Mouse (Mus musculus) gastrocnemius, adult 2 months (tissue): Measurements from ENCODE around the gene Slc9a5. TPM values are rescaled to one million over a fixed set of nuclear protein-coding genes. Genes with fewer than 3 reads are reported as not detected.

ENCODE experiments used
- DNase-seq: peaks from one replicate; pipeline ENCODE4 v3.0.0; 2022
- H3K27ac ChIP-seq: fragments of 200-600 bp; 2 replicates; pipeline ENCODE4 v1.8.1; 2022; ENCODE audit warnings: mild to moderate bottlenecking
- H3K4me3 ChIP-seq: fragments of 200-600 bp; 2 replicates; pipeline ENCODE4 v1.8.1; 2022; ENCODE audit warnings: mild to moderate bottlenecking, moderate library complexity
- CTCF ChIP-seq: fragments of 200-600 bp; IDR thresholded peaks from 2 replicates; pipeline ENCODE4 v1.8.1; 2022; ENCODE audit warnings: antibody characterized with exemption, mild to moderate bottlenecking, moderate library complexity
- intact Hi-C: fragments of 180-260 bp; cut with DNase I; formaldehyde crosslinking; loops from one replicate; pipeline ENCODE4 v1.15.1; 2025
- long read RNA-seq, 2 experiments: library from polyadenylated mRNA; stranded (forward); transcript quantifications; one replicate each; pipeline ENCODE4 v2.0.0; 2021
- total RNA-seq, 2 experiments: library from RNA; stranded (reverse); gene quantifications; 2 replicates each; pipeline ENCODE4 v1.2.3; 2021

The Slc9a5 gene
- total RNA-seq: under 1 TPM; 0.45 to 0.92 TPM
- long read RNA-seq, experiment 1: 0 reads
- long read RNA-seq, experiment 2: 0 reads

DNA sequence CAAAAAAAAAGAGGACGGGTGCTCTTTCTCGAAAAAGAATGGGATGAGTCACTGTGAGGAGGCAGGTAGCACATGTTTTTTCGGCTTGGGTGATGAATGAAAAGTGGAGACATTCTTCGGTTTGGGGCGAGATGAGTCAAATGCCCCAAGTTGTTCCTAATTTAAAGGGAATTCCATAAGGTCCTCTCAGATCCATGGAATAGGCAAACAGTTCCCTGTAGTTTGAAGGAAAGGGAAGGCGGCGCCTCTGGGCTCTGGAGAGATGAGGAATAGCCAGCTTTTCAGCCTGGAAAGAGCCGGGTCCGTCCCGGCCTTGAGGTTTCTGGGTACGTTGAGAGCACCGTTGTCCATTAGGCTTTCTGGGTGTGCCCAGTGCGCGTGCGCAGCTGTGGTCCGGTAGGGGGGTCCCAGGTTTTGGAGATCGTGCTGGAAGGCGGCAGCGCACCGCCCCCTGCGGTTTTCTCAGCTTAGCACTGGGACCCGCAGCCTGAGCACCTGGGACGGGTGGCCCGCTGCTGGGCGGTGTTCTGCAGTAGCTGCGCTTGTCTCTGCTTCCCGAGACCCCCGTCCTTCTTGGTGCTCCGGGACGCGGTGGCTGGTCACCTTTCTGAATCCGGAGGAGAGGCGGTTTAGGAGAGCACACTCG lies at the start of gene Slc9a5:
TSS of gene Slc9a5 (plus strand) at position 394 of the 646 bp plus-strand sequence.
- DNase-seq: peak; percentile 62
- peak; percentile 27; the same call in 1 of the 2 replicates for TF ChIP-seq CTCF
- intact Hi-C loops: no loop called here
- H3K4me3 ChIP-seq: peak within 1 kb of the TSS; percentile 88
- peak within 1 kb of the TSS; percentile 94 for H3K27ac ChIP-seq

DNA sequence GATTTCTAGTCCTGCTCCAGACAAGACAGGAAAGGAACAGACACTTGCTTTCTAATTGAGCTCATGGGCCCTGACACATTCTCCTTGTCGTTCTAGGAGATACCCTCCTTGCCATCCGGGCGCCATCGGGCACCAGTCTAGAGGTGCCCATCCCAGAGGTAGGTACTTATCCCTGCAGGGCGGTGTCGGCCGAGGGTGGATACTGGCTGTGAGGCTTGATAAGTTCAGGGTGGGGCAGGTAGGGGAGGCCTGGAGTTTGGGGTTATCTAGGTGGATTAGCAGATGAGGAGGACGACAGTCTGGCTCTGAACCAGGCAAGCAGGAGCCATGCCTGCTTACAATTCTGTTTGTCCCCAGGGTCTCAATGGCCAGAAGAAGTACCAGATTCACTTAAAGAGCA lies 48.7 kb upstream of the Slc9a5 start:
- Histone ChIP-seq H3K27ac (no peak overlapping the region), H3K4me3 (no peak overlapping the region)
- TF ChIP-seq CTCF: no peak
- intact Hi-C loops: loop anchor here (2.0 kb wide), 1 partner anchor 27 kb away; the partner anchor contains the start of genes Lrrc29 and Tmem208
- DNase-seq: peak; percentile 27

DNA sequence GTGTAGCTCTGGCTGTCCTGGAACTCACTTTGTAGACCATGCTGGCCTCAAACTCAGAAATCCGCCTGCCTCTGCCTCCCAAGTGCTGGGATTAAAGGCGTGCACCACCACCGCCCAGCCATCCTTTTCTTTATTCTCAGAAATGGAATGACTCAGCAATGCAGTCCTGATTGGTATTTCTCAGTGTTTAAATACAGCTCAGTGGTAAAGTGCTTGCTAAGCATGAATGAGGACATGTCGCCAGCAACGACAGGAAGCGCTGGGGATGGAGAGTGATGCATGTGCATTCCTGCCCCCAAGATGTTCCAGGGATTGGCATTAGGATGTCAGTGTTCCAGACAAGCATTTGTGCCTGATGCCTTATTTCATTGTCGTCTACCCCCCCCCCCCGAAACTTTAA lies 45.2 kb upstream of the Slc9a5 start:
- Histone ChIP-seq H3K27ac (no peak overlapping the region), H3K4me3 (no peak overlapping the region)
- DNase-seq: peak; percentile 11
- intact Hi-C loops: no loop called here
- TF ChIP-seq CTCF: no peak

DNA sequence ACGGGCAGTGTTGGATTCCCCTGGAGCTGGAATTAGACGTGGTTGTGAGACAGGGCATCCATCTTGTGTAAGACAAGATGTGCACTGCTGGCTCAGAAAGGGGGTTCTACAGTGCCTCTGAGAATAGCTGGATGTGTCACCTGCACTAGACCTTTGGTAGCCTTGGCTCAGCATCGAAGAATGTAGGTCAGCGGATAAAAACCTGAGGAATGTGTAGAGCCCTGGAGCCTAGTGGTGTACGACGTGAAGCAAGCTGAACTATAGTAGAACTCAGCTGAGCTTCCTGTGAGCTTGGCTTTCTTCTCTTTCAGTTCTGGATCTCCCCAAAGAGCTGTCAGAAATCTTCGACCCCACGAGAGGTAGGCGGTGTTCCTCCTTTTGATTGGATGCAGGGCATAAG lies 44.8 kb upstream of the Slc9a5 start:
- no peak overlapping the region for H3K4me3 ChIP-seq
- TF ChIP-seq CTCF: no peak
- H3K27ac ChIP-seq: peak overlapping the region; percentile 78
- intact Hi-C loops: no loop called here
- peak; percentile 23 for DNase-seq

DNA sequence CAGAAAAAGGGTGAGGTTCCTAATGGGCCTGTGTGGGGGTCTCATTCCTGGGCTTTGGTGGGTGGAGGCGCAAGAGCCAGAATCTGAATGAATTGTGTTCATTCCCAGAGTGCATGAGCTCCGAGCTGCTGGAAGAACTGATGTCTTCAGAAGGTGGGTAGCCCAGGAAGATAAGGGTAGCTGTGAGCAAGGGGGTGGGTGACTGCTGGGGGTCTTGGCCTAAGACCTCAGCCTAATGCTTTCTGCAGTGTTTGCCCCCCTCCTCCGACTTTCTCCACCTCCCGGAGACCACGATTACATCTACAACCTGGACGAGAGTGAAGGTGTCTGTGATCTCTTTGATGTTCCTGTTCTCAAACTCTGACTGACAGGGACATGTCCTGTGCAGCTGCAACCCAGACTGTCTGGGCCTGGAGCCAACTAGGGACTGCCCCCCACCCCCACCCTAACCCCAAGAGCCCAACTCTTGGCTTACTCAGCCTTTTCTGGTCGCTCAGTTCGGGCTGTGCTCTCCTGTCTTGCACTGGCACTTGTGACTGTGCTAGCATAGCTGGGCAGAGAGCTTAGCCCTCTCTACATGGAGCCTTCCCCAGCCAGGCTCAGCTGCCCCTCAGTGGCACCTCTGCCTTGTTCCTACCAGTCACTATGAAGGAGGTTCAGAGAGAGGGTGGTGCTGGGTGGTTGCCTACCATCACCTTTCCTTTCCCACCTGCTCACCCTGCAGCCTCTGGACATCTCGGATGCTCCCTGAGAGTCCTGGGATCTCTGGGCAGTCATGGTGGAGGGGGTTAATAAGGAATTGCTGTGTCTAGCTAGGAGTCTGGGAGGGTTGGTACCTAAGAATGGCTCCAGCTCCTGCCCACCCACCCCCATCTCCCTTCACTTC lies 44.1 kb upstream of the Slc9a5 start:
- DNase-seq: peak; percentile 61
- peak overlapping the region; percentile 78 for H3K27ac ChIP-seq
- no peak overlapping the region; the same call in 1 of the 2 replicates for H3K4me3 ChIP-seq
- no peak for TF ChIP-seq CTCF
- intact Hi-C loops: no loop called here

DNA sequence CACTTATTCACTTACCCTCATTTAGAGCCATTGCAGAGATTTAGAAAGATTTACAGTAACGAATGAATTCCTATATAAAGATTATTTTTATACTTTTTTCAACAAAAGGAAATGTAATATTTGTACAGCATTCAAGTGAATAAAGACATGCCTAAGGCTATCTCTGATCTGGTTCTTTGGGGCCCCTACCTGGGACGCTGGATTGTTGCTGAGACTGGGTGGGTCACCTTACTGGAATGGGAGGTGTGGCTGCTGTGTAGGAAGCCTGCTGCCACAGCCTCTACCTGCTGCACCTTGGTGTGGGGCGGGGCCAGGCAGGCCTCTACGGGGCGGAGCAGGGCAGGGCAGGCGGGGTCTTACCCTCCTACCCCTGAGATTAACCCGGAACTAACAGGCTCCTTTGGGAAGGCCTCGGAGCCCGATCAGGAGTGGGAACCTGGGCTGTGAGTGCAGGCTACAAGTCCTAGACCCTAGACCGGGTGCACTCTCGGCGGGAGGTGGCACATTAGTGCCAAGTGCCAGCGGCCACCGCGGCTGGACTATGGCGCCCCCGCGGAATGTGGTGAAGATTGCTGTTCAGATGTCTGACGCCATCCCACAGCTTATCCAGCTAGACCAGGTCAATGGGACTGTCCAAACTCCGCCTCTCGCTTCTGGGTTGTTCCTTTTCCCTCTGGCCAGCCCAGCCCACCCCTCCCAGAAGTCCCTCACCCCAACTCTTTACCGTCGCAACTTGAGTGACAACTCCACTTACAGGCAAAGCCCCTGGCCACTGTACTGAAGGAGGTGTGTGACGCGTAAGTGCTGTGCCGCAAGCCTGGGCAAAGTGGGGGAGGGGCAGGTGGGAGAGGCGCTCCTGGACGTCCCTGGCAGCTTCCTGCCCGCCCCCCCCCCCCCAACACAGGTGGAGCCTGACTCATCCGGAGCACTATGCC lies 43.2 kb upstream of the Slc9a5 start, which contains the start of gene Elmo3:
TSS of gene Elmo3 (plus strand) at position 391 of the 935 bp plus-strand sequence.
- Histone ChIP-seq H3K27ac (peak within 1 kb of the TSS; percentile 78), H3K4me3 (peak within 1 kb of the TSS; percentile 70)
- peak; percentile 2; the same call in 1 of the 2 replicates for TF ChIP-seq CTCF
- intact Hi-C loops: no loop called here
- DNase-seq: peak; percentile 62

DNA sequence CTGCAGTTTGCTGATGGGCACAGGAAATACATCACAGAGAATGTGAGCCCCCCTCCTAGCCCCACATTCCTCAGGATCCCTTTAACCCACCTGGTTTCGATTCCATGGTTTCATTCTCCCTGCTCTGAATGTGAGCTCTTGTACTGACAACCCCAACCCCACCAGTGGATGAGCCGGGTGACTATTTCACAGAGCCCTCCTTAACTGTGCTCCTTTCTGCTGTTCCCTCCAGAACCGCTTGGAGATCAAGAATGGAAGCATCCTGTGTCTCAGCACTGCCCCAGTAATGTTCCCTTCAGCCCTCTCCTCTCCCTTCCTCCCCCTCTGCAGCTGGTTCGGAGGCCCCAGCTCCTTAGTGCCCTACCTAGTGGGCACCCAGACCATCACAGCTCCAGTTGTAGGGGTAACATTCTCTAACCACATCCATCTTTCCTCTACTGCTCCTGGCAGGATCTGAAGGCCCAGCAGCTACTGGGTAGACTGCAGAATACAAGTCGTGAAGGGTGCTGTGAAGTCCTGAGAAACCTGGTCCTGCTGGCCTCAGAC lies 42.4 kb upstream of the Slc9a5 start:
- Histone ChIP-seq H3K27ac (peak overlapping the region; percentile 78; the same call in 1 of the 2 replicates), H3K4me3 (peak overlapping the region; percentile 70)

DNA sequence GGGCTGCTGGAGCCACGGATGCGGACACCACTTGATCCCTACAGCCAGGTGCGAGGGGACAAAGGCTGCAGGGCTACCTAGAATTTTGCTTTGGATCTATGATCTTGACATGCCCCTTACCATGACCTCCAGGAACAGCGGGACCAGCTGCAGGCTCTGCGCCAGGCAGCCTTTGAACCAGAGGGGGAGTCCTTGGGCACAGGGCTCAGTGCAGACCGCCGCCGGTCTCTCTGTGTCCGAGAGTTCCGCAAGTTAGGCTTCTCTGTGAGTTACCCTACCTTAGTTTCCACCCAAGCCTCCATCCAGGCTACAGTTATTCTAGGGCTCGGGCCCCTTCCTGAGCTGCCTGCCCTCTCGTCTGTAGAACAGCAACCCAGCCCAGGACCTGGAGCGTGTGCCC lies 41.0 kb upstream of the Slc9a5 start:
- peak; percentile 30 for DNase-seq
- no peak overlapping the region for H3K27ac ChIP-seq
- intact Hi-C loops: no loop called here
- H3K4me3 ChIP-seq: no peak overlapping the region
- TF ChIP-seq CTCF: no peak

More for the DNA sequence above, 42.4 kb upstream of the Slc9a5 start:
- TF ChIP-seq CTCF: no peak
- intact Hi-C loops: no loop called here
- DNase-seq: peak; percentile 14

DNA sequence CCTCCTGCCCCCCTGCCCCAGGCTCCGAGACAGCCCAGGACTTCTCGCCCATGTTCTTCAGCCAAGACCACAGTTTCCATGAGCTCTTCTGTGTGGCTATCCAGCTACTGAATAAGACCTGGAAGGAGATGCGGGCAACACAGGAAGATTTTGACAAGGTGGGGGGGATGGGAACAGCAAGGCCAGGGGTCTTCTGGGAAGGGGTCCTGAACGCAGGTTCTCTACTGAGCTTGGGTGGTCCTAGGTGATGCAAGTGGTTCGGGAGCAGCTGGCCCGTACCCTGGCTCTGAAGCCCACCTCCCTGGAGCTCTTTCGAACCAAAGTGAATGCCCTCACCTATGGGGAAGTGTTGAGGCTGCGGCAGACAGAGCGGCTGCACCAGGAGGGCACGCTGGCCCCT lies 40.2 kb upstream of the Slc9a5 start:
- DNase-seq: no peak
- no peak overlapping the region for H3K27ac ChIP-seq
- TF ChIP-seq CTCF: no peak
- intact Hi-C loops: no loop called here
- no peak overlapping the region for H3K4me3 ChIP-seq

DNA sequence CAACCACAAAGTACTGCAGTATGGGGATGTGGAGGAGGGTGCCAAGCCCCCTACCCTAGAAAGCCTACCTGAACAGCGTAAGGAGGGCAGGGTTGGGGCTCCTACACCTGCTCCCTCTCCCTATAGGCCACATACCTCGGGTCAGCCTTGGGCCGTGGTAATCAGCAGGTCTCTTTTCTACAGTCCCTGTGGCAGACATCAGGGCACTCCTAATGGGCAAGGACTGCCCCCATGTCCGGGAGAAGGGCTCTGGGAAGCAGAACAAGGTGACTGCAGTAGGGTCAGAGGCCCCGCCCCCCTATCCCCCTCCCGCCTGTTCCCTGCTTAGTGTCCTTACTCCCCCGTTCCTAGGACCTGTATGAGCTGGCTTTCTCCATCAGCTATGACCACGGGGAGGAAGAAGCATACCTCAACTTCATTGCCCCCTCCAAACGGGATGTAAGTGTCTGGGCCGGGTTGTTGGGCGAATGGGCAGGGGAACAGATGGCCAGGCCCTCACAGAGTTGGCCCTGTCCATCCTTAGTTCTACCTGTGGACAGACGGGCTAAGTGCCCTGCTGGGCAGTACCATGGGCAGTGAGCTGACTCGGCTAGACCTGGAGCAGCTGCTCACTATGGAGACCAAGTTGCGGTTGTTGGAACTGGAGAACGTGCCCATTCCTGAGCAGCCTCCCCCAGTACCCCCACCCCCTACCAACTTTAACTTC lies 39.3 kb upstream of the Slc9a5 start:
- no peak for TF ChIP-seq CTCF
- Histone ChIP-seq H3K27ac (no peak overlapping the region), H3K4me3 (no peak overlapping the region)
- intact Hi-C loops: no loop called here
- DNase-seq: peak; percentile 10

DNA sequence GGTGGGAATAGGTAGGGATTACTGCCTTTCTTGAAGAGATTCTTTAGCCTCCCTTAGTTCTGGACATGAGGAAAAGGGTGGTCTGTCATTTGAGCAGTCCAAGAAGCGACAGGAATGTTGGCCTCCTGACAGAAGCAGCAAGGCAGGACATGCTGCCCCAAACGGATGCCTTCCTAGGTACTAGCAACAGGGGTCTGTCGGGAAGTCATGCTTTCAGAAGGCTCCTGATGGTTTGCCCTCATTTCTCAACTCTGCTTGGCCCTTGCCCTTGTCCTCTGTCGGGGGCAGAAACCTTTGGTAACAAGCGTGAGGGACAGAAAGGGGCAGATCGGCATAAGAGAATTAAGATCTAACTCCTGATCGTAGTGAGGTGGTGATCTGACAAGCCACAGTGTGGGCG lies 38.5 kb upstream of the Slc9a5 start:
- intact Hi-C loops: no loop called here
- Histone ChIP-seq H3K4me3 (no peak overlapping the region), H3K27ac (no peak overlapping the region)
- peak; percentile 5 for DNase-seq
- no peak for TF ChIP-seq CTCF
